Mouse (Mus musculus) neural tube, embryonic 13.5 days (tissue): ENCODE measurements around the gene Hspb6. TPM values are rescaled to one million over a fixed set of nuclear protein-coding genes. Genes with fewer than 3 reads are reported as not detected.

Source experiments
- ATAC-seq: fragments of 200-750 bp; cut with Nextera tagmentation; 2 replicates; pipeline ENCODE4 v1.8.0; 2017; ENCODE audit warnings: low read depth, mild to moderate bottlenecking, moderate TSS enrichment, moderate library complexity
- H3K27ac ChIP-seq: fragments of 300-500 bp; sonication (generic); replicated peaks from 2 replicates; pipeline ENCODE4 v1.5.1; 2015; ENCODE audit warnings: moderate library complexity, mild to moderate bottlenecking, inconsistent platforms
- H3K27me3 ChIP-seq: fragments of 300-500 bp; sonication (generic); 2 replicates; pipeline ENCODE4 v1.6.1; 2015; ENCODE audit warnings: mild to moderate bottlenecking, inconsistent platforms
- H3K36me3 ChIP-seq: fragments of 300-500 bp; sonication (generic); 2 replicates; pipeline ENCODE4 v1.6.1; 2015; ENCODE audit warnings: mild to moderate bottlenecking, inconsistent platforms
- H3K4me1 ChIP-seq: fragments of 300-500 bp; sonication (generic); replicated peaks from 2 replicates; pipeline ENCODE4 v1.6.1; 2015; ENCODE audit warnings: inconsistent platforms
- H3K4me2 ChIP-seq: fragments of 300-500 bp; sonication (generic); 2 replicates; pipeline ENCODE4 v1.6.1; 2015; ENCODE audit warnings: inconsistent platforms, mild to moderate bottlenecking, moderate library complexity
- H3K4me3 ChIP-seq: fragments of 300-500 bp; sonication (generic); 2 replicates; pipeline ENCODE4 v1.5.1; 2015; ENCODE audit warnings: mild to moderate bottlenecking, inconsistent platforms
- H3K9ac ChIP-seq: fragments of 300-500 bp; sonication (generic); 2 replicates; pipeline ENCODE4 v1.6.1; 2015; ENCODE audit warnings: moderate library complexity, mild to moderate bottlenecking, inconsistent platforms
- H3K9me3 ChIP-seq: fragments of 300-500 bp; sonication (generic); 2 replicates; pipeline ENCODE4 v1.6.1; 2016; ENCODE audit warnings: inconsistent platforms
- WGBS: fragments of 180-500 bp; shearing (Covaris S2); methylation state at CpG from one replicate; pipeline ENCODE4 v1.1.7; 2015; 5-methylcytosine and 5-hydroxymethylcytosine counted together
- microRNA-seq: library from miRNA; unstranded; fragments of <30 nt; microRNA quantifications from one replicate; pipeline ENCODE4, GENCODE M21; 2016
- polyA plus RNA-seq: library from polyadenylated mRNA; unstranded; fragments of >200 nt; fragmentation: Nextera tagmentation; extraction: Ambion mirVana; gene quantifications from 2 replicates; pipeline ENCODE4 v1.2.1, GENCODE M21; 2015

The Hspb6 gene
- polyA plus RNA-seq, 1 experiment from 2014 or later = 6.6 TPM

DNA sequence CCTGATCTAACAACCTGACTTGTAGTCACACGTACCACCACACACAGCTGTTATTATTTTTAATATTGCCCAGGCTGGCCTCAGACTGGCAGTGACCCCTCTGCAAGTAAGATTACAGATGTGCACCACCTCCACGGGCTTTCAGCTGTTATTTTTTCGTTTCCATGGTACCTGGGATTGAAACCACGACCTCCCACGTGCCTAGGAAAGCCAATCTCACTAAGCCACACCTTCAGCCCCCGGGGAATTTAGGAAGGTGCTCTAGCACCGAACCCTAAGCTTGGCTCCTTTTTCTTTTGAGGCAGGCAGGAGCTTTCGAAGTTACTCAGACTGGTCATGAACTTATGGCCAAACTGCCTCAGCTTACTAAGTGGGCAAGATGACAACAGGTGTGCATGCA, 52.4 kb downstream of the Hspb6 start:
- no peak for ATAC-seq
- H3K27me3 ChIP-seq = no peaks in the 10 kb centered on the region
- 66% methylated on average over 8 of the region's 8 CpGs for WGBS

DNA sequence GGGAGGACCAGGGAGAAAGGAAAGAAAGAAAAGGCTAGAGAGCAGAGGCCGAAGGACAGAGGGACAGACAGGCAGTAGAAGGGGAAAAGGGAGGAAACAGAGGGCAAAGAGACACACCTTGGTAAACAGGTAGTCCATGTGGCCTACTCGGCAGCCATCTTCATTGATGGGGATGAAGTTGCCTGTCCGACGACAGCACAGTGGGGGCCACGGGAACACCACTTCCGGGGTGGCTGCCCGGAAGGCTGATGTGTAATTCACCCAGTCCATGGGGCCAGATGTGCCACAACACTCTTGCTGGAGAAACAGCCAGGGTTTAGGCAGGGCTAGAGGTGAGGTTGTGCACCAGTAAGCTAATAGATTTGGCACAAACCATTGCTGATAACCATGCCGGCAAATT, 53.0 kb downstream of the Hspb6 start:
- Histone ChIP-seq H3K9me3 (no peaks in the 10 kb centered on the region), H3K4me2 (no peak overlapping the region), H3K4me1 (peaks cover 7% of the 10 kb centered on the region), H3K36me3 (no peaks in the 10 kb centered on the region), H3K27ac (no peak overlapping the region), H3K27me3 (no peaks in the 10 kb centered on the region), H3K4me3 (no peak overlapping the region), H3K9ac (no peak overlapping the region)
- no peak for ATAC-seq
- WGBS = 89% methylated on average over 8 of the region's 8 CpGs

More for the DNA sequence above, 52.4 kb downstream of the Hspb6 start:
- Histone ChIP-seq H3K4me1 (peaks cover 10% of the 10 kb centered on the region), H3K9me3 (no peaks in the 10 kb centered on the region), H3K36me3 (no peaks in the 10 kb centered on the region), H3K4me3 (no peak overlapping the region), H3K9ac (no peak overlapping the region), H3K27ac (no peak overlapping the region), H3K4me2 (no peak overlapping the region)

Small RNA genes within 50 kb of the gene (microRNA-seq; reads per million reads assigned to microRNA genes)
- gene Gm38670 (0.74 reads per million), gene Mir3569 (not detected)

Other genes with a start within 250 kb of the Hspb6 start
- 120 and 123 TPM in 2 replicates for gene Alkbh6, start 243.5 kb upstream of the Hspb6 start, polyA plus RNA-seq
- gene Syne4, start 237.4 kb upstream of the Hspb6 start, polyA plus RNA-seq = 19.0 and 27.3 TPM in 2 replicates
- gene E130208F15Rik, start 230.4 kb upstream of the Hspb6 start, polyA plus RNA-seq = 5.7 TPM in 1 of 2 replicates, not detected in the other
- 18.0 and 22.9 TPM in 2 replicates for gene Sdhaf1, start 228.3 kb upstream of the Hspb6 start, polyA plus RNA-seq
- gene Lrfn3, start 189.4 kb upstream of the Hspb6 start, polyA plus RNA-seq = 10.8 and 12.7 TPM in 2 replicates
- gene Tyrobp, start 138.4 kb upstream of the Hspb6 start, polyA plus RNA-seq = 35.3 and 40.8 TPM in 2 replicates
- 1.0 TPM in 1 of 2 replicates, not detected in the other for gene Hcst, start 132.3 kb upstream of the Hspb6 start, polyA plus RNA-seq
- 1.9 and 2.8 TPM in 2 replicates for gene Nfkbid, start 130.4 kb upstream of the Hspb6 start, polyA plus RNA-seq
- 528 and 571 TPM in 2 replicates for gene Aplp1, start 106.6 kb upstream of the Hspb6 start, polyA plus RNA-seq
- 3.3 and 3.9 TPM in 2 replicates for gene Kirrel2, start 94.5 kb upstream of the Hspb6 start, polyA plus RNA-seq
- 0.77 and 1.0 TPM in 2 replicates for gene Nphs1, start 93.9 kb upstream of the Hspb6 start, polyA plus RNA-seq
- gene Prodh2, start 58.6 kb upstream of the Hspb6 start, polyA plus RNA-seq = not detected in 2 replicates
- 86.8 and 95.2 TPM in 2 replicates for gene Arhgap33, start 17.1 kb upstream of the Hspb6 start, polyA plus RNA-seq
- gene Proser3, start 121 bp downstream of the Hspb6 start, polyA plus RNA-seq = 6.7 and 8.6 TPM in 2 replicates
- gene Lin37, start 7.7 kb downstream of the Hspb6 start, polyA plus RNA-seq = 60.9 and 62.9 TPM in 2 replicates
- gene U2af1l4, start 11.1 kb downstream of the Hspb6 start, polyA plus RNA-seq = 92.6 and 113 TPM in 2 replicates
- 14.5 and 15.1 TPM in 2 replicates for gene Gm49396, start 11.2 kb downstream of the Hspb6 start, polyA plus RNA-seq
- gene Psenen, start 11.4 kb downstream of the Hspb6 start, polyA plus RNA-seq = 126 and 147 TPM in 2 replicates
- gene Igflr1, start 13.2 kb downstream of the Hspb6 start, polyA plus RNA-seq = 4.8 and 6.0 TPM in 2 replicates
- gene Kmt2b, start 36.5 kb downstream of the Hspb6 start, polyA plus RNA-seq = 9.0 and 9.9 TPM in 2 replicates
- gene Zbtb32, start 46.7 kb downstream of the Hspb6 start, polyA plus RNA-seq = 0.36 and 0.50 TPM in 2 replicates
- gene Upk1a, start 60.7 kb downstream of the Hspb6 start, polyA plus RNA-seq = 0.49 and 0.62 TPM in 2 replicates
- gene Cox6b1, start 74.0 kb downstream of the Hspb6 start, polyA plus RNA-seq = 1,295 and 1,305 TPM in 2 replicates
- gene Etv2, start 83.7 kb downstream of the Hspb6 start, polyA plus RNA-seq = not detected in 2 replicates
- gene Rbm42, start 98.1 kb downstream of the Hspb6 start, polyA plus RNA-seq = 137 and 142 TPM in 2 replicates
- gene Haus5, start 112.8 kb downstream of the Hspb6 start, polyA plus RNA-seq = 22.0 and 22.7 TPM in 2 replicates
- gene Pmis2, start 119.4 kb downstream of the Hspb6 start, polyA plus RNA-seq = not detected in 2 replicates
- not detected in 2 replicates for gene 2200002J24Rik, start 146.7 kb downstream of the Hspb6 start, polyA plus RNA-seq
- gene Atp4a, start 160.0 kb downstream of the Hspb6 start, polyA plus RNA-seq = 0.80 and 1.6 TPM in 2 replicates
- 253 and 272 TPM in 2 replicates for gene Tmem147, start 177.4 kb downstream of the Hspb6 start, polyA plus RNA-seq
- 1.6 and 2.9 TPM in 2 replicates for gene Gapdhs, start 191.5 kb downstream of the Hspb6 start, polyA plus RNA-seq
- gene Sbsn, start 199.3 kb downstream of the Hspb6 start, polyA plus RNA-seq = 1.2 and 2.8 TPM in 2 replicates
- gene Dmkn, start 211.6 kb downstream of the Hspb6 start, polyA plus RNA-seq = 1.0 TPM in 1 of 2 replicates, not detected in the other
- 0.85 TPM in 1 of 2 replicates, not detected in the other for gene Krtdap, start 235.7 kb downstream of the Hspb6 start, polyA plus RNA-seq